Mouse (Mus musculus) embryonic stem cell, embryonic (primary cell): ENCODE results near the gene Bbc3.

Source experiments
- CTCF ChIA-PET, 4 experiments: fragments of 300-600 bp in 2 of 4; fragments of 350-600 bp in 2 of 4; sonication (Branson Sonifier 250); formaldehyde crosslinking; loops; one replicate each; lab custom pipeline; 2022; ENCODE audit warnings: inconsistent platforms in 2 of 4; lab: Charles Lee
- POLR2A ChIA-PET, 4 experiments: fragments of 300-600 bp in 2 of 4; fragments of 350-600 bp in 2 of 4; sonication (Branson Sonifier 250); formaldehyde crosslinking; loops; one replicate each; lab custom pipeline; 2022; ENCODE audit warnings: antibody characterized with exemption in 4 of 4, inconsistent platforms in 1 of 4; lab: Charles Lee

Gene Bbc3

GRCm38 (mm10) chr7:16324661-16325060 is 16.5 kb downstream of the Bbc3 start:
- ChIA-PET CTCF (interaction anchor here in 3 of 4 experiments (0.7 to 2.2 kb wide), 5 partner anchors 13 to 139 kb away, joined by 3 to 8 read pairs (median 6); no protein-coding TSS in a partner anchor), POLR2A (interaction anchor here in 3 of 4 experiments (0.6 to 5.4 kb wide), 13 partner anchors 10 to 102 kb away, joined by 3 to 48 read pairs (median 3); partner anchors contain the start of gene Inafm1 (in 1 of the 3))

- ChIA-PET CTCF (interaction anchor here (0.5 to 3.5 kb wide), 45 partner anchors 8 to 228 kb away, joined by 3 to 54 read pairs (median 4); partner anchors contain the start of genes Ccdc9 (in 1 of the 4), Napa (in 1 of the 4) and Slc8a2 (in 1 of the 4)), POLR2A (interaction anchor here (0.5 to 6.8 kb wide), 40 partner anchors 9 to 228 kb away, joined by 3 to 48 read pairs (median 5); partner anchors contain the start of genes Bbc3 (in 2 of the 4), Inafm1 (in 1 of the 4) and Napa (in 1 of the 4))
These were observed 17.9 kb downstream of the Bbc3 start for GRCm38 (mm10) chr7:16325920-16326606.

- CTCF ChIA-PET, result interaction anchor here (0.6 to 3.5 kb wide), 38 partner anchors 8 to 229 kb away, joined by 3 to 54 read pairs (median 6); partner anchors contain the start of genes Ccdc9 (in 1 of the 4), Napa (in 1 of the 4) and Slc8a2 (in 1 of the 4)
- POLR2A ChIA-PET, result interaction anchor here in 3 of 4 experiments (0.5 to 6.8 kb wide), 36 partner anchors 9 to 228 kb away, joined by 3 to 48 read pairs (median 6); partner anchors contain the start of genes Bbc3 (in 2 of the 3), Inafm1 (in 1 of the 3) and Napa (in 1 of the 3)
These were observed 18.4 kb downstream of the Bbc3 start for GRCm38 (mm10) chr7:16326607-16326971.

- CTCF ChIA-PET, result interaction anchor here in 1 of 4 experiments (1.9 to 3.5 kb wide), 2 partner anchors 10 to 34 kb away, joined by 4 to 54 read pairs; no protein-coding TSS in a partner anchor
- POLR2A ChIA-PET, result interaction anchor here in 2 of 4 experiments (0.6 to 6.8 kb wide), 9 partner anchors 10 to 43 kb away, joined by 3 to 48 read pairs (median 4); no protein-coding TSS in a partner anchor
These were observed 21.0 kb downstream of the Bbc3 start for GRCm38 (mm10) chr7:16329146-16329545.

GRCm38 (mm10) chr7:16337733-16338132 is 29.5 kb downstream of the Bbc3 start:
- POLR2A ChIA-PET, result interaction anchor here (0.6 to 5.7 kb wide), 17 partner anchors 9 to 65 kb away, joined by 3 to 48 read pairs (median 5); no protein-coding TSS in a partner anchor
- CTCF ChIA-PET, result interaction anchor here in 3 of 4 experiments (0.7 to 2.4 kb wide), 7 partner anchors 11 to 350 kb away, joined by 3 to 11 read pairs (median 6); no protein-coding TSS in a partner anchor

GRCm38 (mm10) chr7:16344598-16344997 is 36.4 kb downstream of the Bbc3 start:
- ChIA-PET POLR2A (interaction anchor here in 3 of 4 experiments (0.9 to 2.0 kb wide), 11 partner anchors 8 to 44 kb away, joined by 3 to 7 read pairs (median 6); no protein-coding TSS in a partner anchor), CTCF (interaction anchor here in 2 of 4 experiments (0.5 to 1.2 kb wide), 2 partner anchors 50 to 429 kb away, joined by 3 to 4 read pairs; no protein-coding TSS in a partner anchor)

GRCm38 (mm10) chr7:16345297-16345696 is 37.1 kb downstream of the Bbc3 start:
- ChIA-PET CTCF (no interaction called here), POLR2A (interaction anchor here in 2 of 4 experiments (1.1 to 1.7 kb wide), 3 partner anchors 11 to 28 kb away, joined by 3 to 7 read pairs (median 4); no protein-coding TSS in a partner anchor)

- ChIA-PET CTCF (interaction anchor here in 1 of 4 experiments (1.3 kb wide), 1 partner anchor 24 kb away, joined by 4 read pairs; no protein-coding TSS in a partner anchor), POLR2A (interaction anchor here in 3 of 4 experiments (0.8 to 4.4 kb wide), 8 partner anchors 8 to 55 kb away, joined by 3 to 22 read pairs (median 4); partner anchors contain the start of gene Sae1 (in 1 of the 3))
These were observed 41.8 kb downstream of the Bbc3 start for GRCm38 (mm10) chr7:16349999-16350398.

GRCm38 (mm10) chr7:16355854-16356594 is 47.8 kb downstream of the Bbc3 start:
- ChIA-PET CTCF (interaction anchor here in 2 of 4 experiments (1.2 to 2.0 kb wide), 4 partner anchors 18 to 30 kb away, joined by 3 to 6 read pairs (median 4); no protein-coding TSS in a partner anchor), POLR2A (interaction anchor here in 3 of 4 experiments (0.6 to 4.3 kb wide), 19 partner anchors 8 to 408 kb away, joined by 3 to 38 read pairs (median 4); partner anchors contain the start of genes Arhgap35 (in 1 of the 3) and Zc3h4 (in 1 of the 3))

- CTCF ChIA-PET, result interaction anchor here in 2 of 4 experiments (0.6 to 1.7 kb wide), 2 partner anchors 16 to 63 kb away, joined by 3 to 4 read pairs; no protein-coding TSS in a partner anchor
- POLR2A ChIA-PET, result interaction anchor here in 3 of 4 experiments (0.5 to 4.3 kb wide), 13 partner anchors 7 to 399 kb away, joined by 3 to 23 read pairs (median 4); partner anchors contain the start of genes Ccdc9 (in 1 of the 3) and Sae1 (in 1 of the 3)
These were observed 49.4 kb downstream of the Bbc3 start for GRCm38 (mm10) chr7:16357602-16358001.

GRCm38 (mm10) chr7:16364319-16364718 is 56.1 kb downstream of the Bbc3 start:
- ChIA-PET POLR2A (interaction anchor here (0.6 to 8.1 kb wide), 42 partner anchors 8 to 433 kb away, joined by 3 to 236 read pairs (median 8); partner anchors contain the start of genes Sae1 (in 3 of the 4), Zc3h4 (in 2 of the 4), Ccdc9 (in 1 of the 4) and Inafm1 (in 1 of the 4)), CTCF (interaction anchor here in 3 of 4 experiments (0.7 to 4.4 kb wide), 9 partner anchors 10 to 70 kb away, joined by 3 to 39 read pairs (median 6); no protein-coding TSS in a partner anchor)

GRCm38 (mm10) chr7:16364901-16365500 is 56.8 kb downstream of the Bbc3 start:
- ChIA-PET POLR2A (interaction anchor here (0.5 to 8.1 kb wide), 75 partner anchors 8 to 416 kb away, joined by 3 to 236 read pairs (median 5); partner anchors contain the start of genes Sae1 (in 3 of the 4), Ccdc9 (in 2 of the 4), Tmem160 (in 2 of the 4) and Zc3h4 (in 2 of the 4)), CTCF (interaction anchor here (0.6 to 4.4 kb wide), 26 partner anchors 9 to 190 kb away, joined by 3 to 39 read pairs (median 4); partner anchors contain the start of gene Meis3 (in 1 of the 4))

GRCm38 (mm10) chr7:16366133-16366646 is 58.0 kb downstream of the Bbc3 start:
- POLR2A ChIA-PET, result interaction anchor here (0.6 to 8.1 kb wide), 39 partner anchors 8 to 318 kb away, joined by 3 to 236 read pairs (median 5); partner anchors contain the start of genes Sae1 (in 2 of the 4), Zc3h4 (in 2 of the 4), Bicra (in 1 of the 4) and Ccdc9 (in 1 of the 4)

GRCm38 (mm10) chr7:16366669-16367068 is 58.5 kb downstream of the Bbc3 start:
- POLR2A ChIA-PET, result interaction anchor here (0.6 to 8.1 kb wide), 25 partner anchors 9 to 324 kb away, joined by 3 to 236 read pairs (median 5); partner anchors contain the start of genes Sae1 (in 3 of the 4) and Zc3h4 (in 1 of the 4)
- CTCF ChIA-PET, result interaction anchor here in 2 of 4 experiments (0.6 to 4.4 kb wide), 4 partner anchors 10 to 106 kb away, joined by 3 to 39 read pairs (median 7); no protein-coding TSS in a partner anchor

More at GRCm38 (mm10) chr7:16366133-16366646, 58.0 kb downstream of the Bbc3 start:
- CTCF ChIA-PET, result interaction anchor here in 2 of 4 experiments (0.8 to 4.4 kb wide), 5 partner anchors 8 to 71 kb away, joined by 3 to 39 read pairs (median 10); no protein-coding TSS in a partner anchor
